Mouse (Mus musculus) lung, embryonic 15.5 days (tissue): ENCODE measurements at regions not wholly inside any gene's neighbourhood (a gene's known extent, or its start where the extent isn't known, plus 50 kb on each side); places are given as distances from the start of the nearest gene placed in this dataset.

Experiments used
- ATAC-seq: fragments of 200-750 bp; cut with Nextera tagmentation; 2 replicates; pipeline ENCODE4 v1.8.0; 2017; ENCODE audit warnings: moderate number of reproducible peaks, borderline replicate concordance; ENCODE audit not compliant: low FRiP score, low TSS enrichment; ENCODE audit errors: extremely low read depth
- H3K27ac ChIP-seq: fragments of 300-500 bp; sonication (generic); 2 replicates; pipeline ENCODE4 v1.5.1; 2015; ENCODE audit warnings: moderate library complexity, mild to moderate bottlenecking, inconsistent platforms
- H3K27me3 ChIP-seq: fragments of 300-500 bp; sonication (generic); 2 replicates; pipeline ENCODE4 v1.6.1; 2015; ENCODE audit warnings: inconsistent platforms
- H3K36me3 ChIP-seq: fragments of 300-500 bp; sonication (generic); 2 replicates; pipeline ENCODE4 v1.6.1; 2015; ENCODE audit warnings: inconsistent platforms
- H3K4me1 ChIP-seq: fragments of 300-500 bp; sonication (generic); 2 replicates; pipeline ENCODE4 v1.6.1; 2015; ENCODE audit warnings: inconsistent platforms
- H3K4me2 ChIP-seq: fragments of 300-500 bp; sonication (generic); 2 replicates; pipeline ENCODE4 v1.6.1; 2015; ENCODE audit warnings: inconsistent platforms, mild to moderate bottlenecking, moderate library complexity
- H3K4me3 ChIP-seq: fragments of 300-500 bp; sonication (generic); 2 replicates; pipeline ENCODE4 v1.5.1; 2015; ENCODE audit warnings: mild to moderate bottlenecking, inconsistent platforms
- H3K9ac ChIP-seq: fragments of 300-500 bp; sonication (generic); 2 replicates; pipeline ENCODE4 v1.6.1; 2015; ENCODE audit warnings: inconsistent platforms
- H3K9me3 ChIP-seq: fragments of 300-500 bp; sonication (generic); 2 replicates; pipeline ENCODE4 v1.6.1; 2016; ENCODE audit warnings: inconsistent platforms
- WGBS: fragments of 180-500 bp; shearing (Covaris S2); methylation state at CpG from one replicate; pipeline ENCODE4 v1.1.7; 2015; 5-methylcytosine and 5-hydroxymethylcytosine counted together

DNA sequence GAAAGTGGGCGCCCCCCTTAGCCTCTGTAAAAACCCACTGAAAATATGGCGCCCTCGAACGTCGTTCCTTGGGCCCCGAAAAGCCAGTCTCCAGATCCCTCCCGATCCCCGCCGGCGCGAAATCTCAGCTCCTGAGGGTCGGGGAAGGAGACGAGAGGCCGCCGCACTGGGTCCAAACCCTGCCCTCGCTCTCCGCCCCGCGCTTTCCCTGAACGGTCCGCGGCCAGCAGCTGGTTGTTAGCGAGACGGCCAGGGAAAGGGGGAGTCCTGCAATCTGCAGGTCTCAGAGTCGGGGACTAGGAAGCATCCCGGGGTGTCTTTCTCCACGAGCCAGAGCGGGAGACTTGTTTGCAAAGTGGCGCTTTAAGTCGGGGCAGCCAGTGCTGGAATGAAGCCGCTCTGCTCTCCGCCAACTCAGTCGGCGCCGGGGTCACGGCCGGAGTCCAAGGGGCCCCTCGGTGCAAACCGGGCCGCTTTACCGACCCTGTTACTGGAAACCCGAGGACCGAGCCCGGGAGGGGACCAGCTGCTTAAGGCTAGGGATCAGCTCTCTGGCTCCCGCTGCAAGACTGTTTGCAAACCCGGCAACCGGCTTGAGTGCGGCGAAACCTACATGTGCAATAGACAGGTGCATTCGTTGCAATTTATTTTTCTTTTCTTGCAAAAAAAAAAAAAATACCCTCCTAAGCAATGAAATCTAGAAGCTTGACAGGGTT, 73.7 kb upstream of the Tln2 start:
- Histone ChIP-seq H3K9ac (peak overlapping the region; percentile 78), H3K9me3 (no peaks in the 10 kb centered on the region), H3K36me3 (no peaks in the 10 kb centered on the region), H3K4me1 (peaks cover 18% of the 10 kb centered on the region), H3K4me3 (peak overlapping the region; percentile 78), H3K27me3 (peaks cover 32% of the 10 kb centered on the region; the same call in 1 of the 2 replicates), H3K4me2 (peak overlapping the region; percentile 99), H3K27ac (no peak overlapping the region)
- 1% methylated on average over 50 of the region's 50 CpGs for WGBS
- ATAC-seq, result peak; percentile 55; the same call in 1 of the 2 replicates

GRCm38 (mm10) chr9:67633761-67634441, 74.4 kb upstream of the Tln2 start:
- peak overlapping the region; percentile 78 for H3K9ac ChIP-seq
- ATAC-seq, result peak; percentile 69
- H3K27me3 ChIP-seq, result peaks cover 28% of the 10 kb centered on the region; the same call in 1 of the 2 replicates
- no peaks in the 10 kb centered on the region for H3K9me3 ChIP-seq
- under 1% methylated on average over 58 of the region's 61 CpGs for WGBS
- peak overlapping the region; percentile 78 for H3K4me3 ChIP-seq
- no peaks in the 10 kb centered on the region for H3K36me3 ChIP-seq
- peak overlapping the region; percentile 99 for H3K4me2 ChIP-seq
- peak overlapping the region; percentile 46; the same call in 1 of the 2 replicates for H3K27ac ChIP-seq
- peaks cover 18% of the 10 kb centered on the region for H3K4me1 ChIP-seq

DNA sequence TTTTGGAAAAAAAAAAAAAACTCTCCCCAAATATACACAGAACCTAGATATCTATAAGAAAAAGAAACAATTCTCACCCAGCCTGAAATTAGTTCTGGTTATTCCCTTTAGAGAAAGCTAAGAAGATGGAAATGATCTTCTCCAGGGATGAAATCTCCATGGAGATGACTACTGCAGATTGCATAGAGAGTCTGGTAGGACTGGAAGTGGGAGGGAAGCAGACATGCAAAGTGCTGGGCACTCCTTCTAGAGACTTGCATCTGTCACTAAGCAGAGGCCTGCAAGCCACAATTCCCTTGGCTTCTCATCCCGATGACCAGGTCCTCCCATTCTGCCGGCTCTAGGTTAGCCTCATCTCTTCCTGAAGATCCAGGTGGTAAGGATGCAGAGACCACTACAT, 87.3 kb upstream of the Tln2 start:
- Histone ChIP-seq H3K27ac (no peak overlapping the region), H3K9ac (no peak overlapping the region), H3K36me3 (no peaks in the 10 kb centered on the region), H3K4me2 (no peak overlapping the region), H3K9me3 (no peaks in the 10 kb centered on the region), H3K27me3 (no peaks in the 10 kb centered on the region), H3K4me3 (no peak overlapping the region), H3K4me1 (no peaks in the 10 kb centered on the region)
- ATAC-seq, result no peak
- WGBS, result 91% methylated on average over 2 of the region's 2 CpGs

GRCm38 (mm10) chr9:67664773-67665172, 94.5 kb upstream of the C2cd4b start:
- no peak overlapping the region for H3K4me2 ChIP-seq
- no peak for ATAC-seq
- H3K27ac ChIP-seq, result no peak overlapping the region
- no peaks in the 10 kb centered on the region; the same call in 1 of the 2 replicates for H3K9me3 ChIP-seq
- H3K4me1 ChIP-seq, result no peaks in the 10 kb centered on the region
- H3K9ac ChIP-seq, result no peak overlapping the region
- no peaks in the 10 kb centered on the region for H3K27me3 ChIP-seq
- H3K4me3 ChIP-seq, result no peak overlapping the region
- H3K36me3 ChIP-seq, result no peaks in the 10 kb centered on the region

DNA sequence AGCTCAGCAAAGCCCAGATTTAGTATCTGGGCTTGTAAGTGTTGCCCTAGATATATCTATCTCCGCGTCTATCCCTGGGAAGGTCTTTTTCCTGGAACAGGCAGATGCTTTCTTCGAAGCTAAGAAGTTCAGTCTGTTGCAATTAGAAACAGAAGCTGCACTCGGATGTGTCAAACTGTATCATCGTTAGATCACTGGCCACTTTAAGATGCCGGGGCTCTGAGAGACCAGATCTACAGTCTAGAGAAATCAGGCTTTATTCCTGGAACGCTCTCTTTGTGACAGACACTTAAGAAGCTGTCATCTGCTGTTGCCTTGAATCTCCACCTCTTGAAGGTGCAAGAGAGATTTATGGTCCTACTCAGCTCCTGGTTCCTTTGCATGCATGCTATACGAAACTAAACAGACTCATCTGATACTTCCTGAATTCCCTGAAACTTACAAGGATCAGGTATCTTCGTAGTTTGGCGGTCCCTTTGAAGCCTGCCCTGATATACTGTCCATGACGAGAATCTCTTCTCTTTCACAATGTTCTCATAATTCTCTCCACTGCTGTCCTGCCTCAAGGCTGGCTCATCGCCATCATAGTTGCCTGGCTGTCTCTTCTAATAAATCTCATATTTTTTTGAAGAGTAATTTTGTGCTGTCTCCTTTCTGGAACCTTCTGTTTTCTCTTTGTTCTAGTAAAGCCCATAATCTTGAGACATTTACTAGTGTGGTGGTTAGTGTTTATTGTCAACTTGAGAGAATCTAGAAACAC, 88.8 kb upstream of the C2cd4b start:
- 73% methylated on average over 12 of the region's 12 CpGs for WGBS
- Histone ChIP-seq H3K4me2 (no peak overlapping the region), H3K4me1 (no peaks in the 10 kb centered on the region), H3K27ac (no peak overlapping the region), H3K9me3 (no peaks in the 10 kb centered on the region; the same call in 1 of the 2 replicates), H3K4me3 (no peak overlapping the region), H3K9ac (no peak overlapping the region), H3K36me3 (no peaks in the 10 kb centered on the region), H3K27me3 (no peaks in the 10 kb centered on the region)
- no peak for ATAC-seq

DNA sequence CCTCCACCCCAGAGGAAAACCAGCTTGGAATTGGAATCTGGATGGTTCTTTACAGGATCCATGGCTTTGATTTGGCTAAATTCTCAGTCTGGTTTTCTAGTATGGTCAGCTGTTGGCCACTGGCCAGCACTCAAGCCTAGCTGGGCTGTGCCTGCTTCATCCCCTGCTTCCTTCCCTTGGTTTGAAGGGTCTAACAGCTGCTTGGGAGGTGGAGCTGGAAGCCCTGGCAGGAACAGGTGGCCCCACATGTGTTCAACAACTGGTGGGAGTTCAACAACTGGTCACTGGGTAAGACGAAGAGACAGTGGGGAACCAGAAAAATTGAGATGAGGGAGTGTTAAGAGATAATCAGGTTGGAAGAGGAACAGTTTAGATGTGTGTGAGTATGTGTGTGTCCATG, 82.3 kb upstream of the C2cd4b start:
- Histone ChIP-seq H3K27ac (no peak overlapping the region), H3K9me3 (no peaks in the 10 kb centered on the region), H3K27me3 (no peaks in the 10 kb centered on the region), H3K4me3 (no peak overlapping the region), H3K9ac (no peak overlapping the region), H3K36me3 (no peaks in the 10 kb centered on the region), H3K4me2 (no peak overlapping the region), H3K4me1 (no peaks in the 10 kb centered on the region)
- WGBS, result 26% methylated on average over 1 of the region's 1 CpGs
- no peak for ATAC-seq

GRCm38 (mm10) chr9:67683367-67683766, 75.9 kb upstream of the C2cd4b start:
- peaks cover 8% of the 10 kb centered on the region for H3K9me3 ChIP-seq
- H3K9ac ChIP-seq, result no peak overlapping the region
- no peak for ATAC-seq
- WGBS, result 8% methylated on average over 7 of the region's 7 CpGs
- no peak overlapping the region for H3K4me2 ChIP-seq
- no peaks in the 10 kb centered on the region for H3K36me3 ChIP-seq
- H3K27ac ChIP-seq, result no peak overlapping the region
- no peaks in the 10 kb centered on the region for H3K4me1 ChIP-seq
- H3K4me3 ChIP-seq, result no peak overlapping the region
- no peaks in the 10 kb centered on the region for H3K27me3 ChIP-seq

DNA sequence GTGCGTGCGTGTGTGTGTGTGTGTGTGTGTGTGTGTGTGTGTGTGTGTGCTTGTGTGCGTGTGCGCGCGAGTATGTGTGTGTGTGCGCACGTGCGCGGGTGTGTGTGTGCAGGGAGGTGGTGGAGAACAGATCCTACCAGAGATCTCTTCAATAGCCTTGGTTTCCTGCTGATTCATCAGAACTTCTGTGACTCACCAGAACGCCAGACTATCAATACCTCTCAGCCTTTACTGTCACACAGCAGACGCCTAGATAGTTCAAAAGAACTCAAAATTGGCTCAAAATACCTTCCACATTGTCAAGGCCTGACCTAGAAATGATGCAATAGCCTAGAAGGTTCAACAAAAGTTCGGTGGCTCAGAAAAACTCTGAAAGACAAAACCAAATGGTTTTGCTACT, 66.8 kb upstream of the C2cd4b start:
- ATAC-seq, result no peak
- 84% methylated on average over 13 of the region's 13 CpGs for WGBS
- Histone ChIP-seq H3K4me2 (no peak overlapping the region), H3K36me3 (no peaks in the 10 kb centered on the region), H3K9ac (no peak overlapping the region), H3K9me3 (no peaks in the 10 kb centered on the region), H3K4me3 (no peak overlapping the region), H3K4me1 (no peaks in the 10 kb centered on the region), H3K27me3 (no peaks in the 10 kb centered on the region), H3K27ac (no peak overlapping the region)

- H3K9ac ChIP-seq, result no peak overlapping the region
- H3K4me2 ChIP-seq, result no peak overlapping the region; the same call in 1 of the 2 replicates
- H3K36me3 ChIP-seq, result no peaks in the 10 kb centered on the region
- no peak overlapping the region for H3K27ac ChIP-seq
- H3K9me3 ChIP-seq, result no peaks in the 10 kb centered on the region
- H3K4me1 ChIP-seq, result no peaks in the 10 kb centered on the region
- no peak overlapping the region for H3K4me3 ChIP-seq
- ATAC-seq, result no peak
- 26% methylated on average over 7 of the region's 7 CpGs for whole genome bisulfite sequencing
- H3K27me3 ChIP-seq, result no peaks in the 10 kb centered on the region
Observed at GRCm38 (mm10) chr9:67693716-67694115, 65.5 kb upstream of the C2cd4b start.

DNA sequence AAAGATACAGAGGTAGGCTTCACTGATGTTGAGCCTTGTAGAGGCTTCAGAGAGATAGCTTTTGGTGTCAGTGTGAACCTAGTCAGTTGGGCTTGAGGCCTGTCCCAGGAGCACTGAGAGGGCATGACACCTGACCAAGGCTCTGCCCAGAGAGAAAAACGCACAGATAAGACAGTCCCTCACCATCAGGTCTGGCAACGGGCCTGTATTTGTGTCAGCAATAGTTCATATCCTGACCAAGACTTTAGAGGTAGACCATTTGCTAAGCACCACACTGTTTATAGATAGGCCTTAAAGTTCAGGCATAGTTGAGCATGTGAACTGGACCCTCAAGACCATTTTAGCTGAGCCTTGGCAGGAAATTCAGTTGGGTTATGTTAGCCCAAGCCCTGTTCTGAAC, 60.4 kb upstream of the C2cd4b start:
- Histone ChIP-seq H3K27ac (no peak overlapping the region), H3K9me3 (no peaks in the 10 kb centered on the region), H3K36me3 (no peaks in the 10 kb centered on the region), H3K4me1 (no peaks in the 10 kb centered on the region), H3K9ac (no peak overlapping the region), H3K4me3 (no peak overlapping the region), H3K27me3 (no peaks in the 10 kb centered on the region; the same call in 1 of the 2 replicates), H3K4me2 (no peak overlapping the region)
- no peak for ATAC-seq
- 90% methylated on average over 2 of the region's 2 CpGs for WGBS

- H3K4me3 ChIP-seq, result peak overlapping the region; percentile 37
- WGBS, result 22% methylated on average over 35 of the region's 35 CpGs
- no peaks in the 10 kb centered on the region for H3K4me1 ChIP-seq
- peak overlapping the region; percentile 64 for H3K4me2 ChIP-seq
- no peaks in the 10 kb centered on the region for H3K9me3 ChIP-seq
- no peak overlapping the region for H3K27ac ChIP-seq
- peak overlapping the region; percentile 17; the same call in 1 of the 2 replicates for H3K9ac ChIP-seq
- ATAC-seq, result peak; percentile 57; the same call in 1 of the 2 replicates
- no peaks in the 10 kb centered on the region; the same call in 1 of the 2 replicates for H3K27me3 ChIP-seq
- no peaks in the 10 kb centered on the region for H3K36me3 ChIP-seq
Observed at GRCm38 (mm10) chr9:67699846-67700579, 59.2 kb upstream of the C2cd4b start.
